Mouse (Mus musculus): Measurements from ENCODE around the gene Srsf6. TPM values are rescaled to one million over a fixed set of nuclear protein-coding genes. Genes with fewer than 3 reads are reported as not detected.
A peak's percentile ranks its signal among the peaks of the same experiment; 100 is the strongest.
"Not testable (repeated sequence)": the region's sequence is repeated elsewhere in the genome, so short reads cannot be mapped to it uniquely, and the experiment has no call there.

Gene Srsf6
- 100 to 1,000 TPM in 3 of 4 experiments, 10 to 100 TPM in 1; 91.5 to 133 (median 110) TPM for total RNA-seq (2022)

DNA sequence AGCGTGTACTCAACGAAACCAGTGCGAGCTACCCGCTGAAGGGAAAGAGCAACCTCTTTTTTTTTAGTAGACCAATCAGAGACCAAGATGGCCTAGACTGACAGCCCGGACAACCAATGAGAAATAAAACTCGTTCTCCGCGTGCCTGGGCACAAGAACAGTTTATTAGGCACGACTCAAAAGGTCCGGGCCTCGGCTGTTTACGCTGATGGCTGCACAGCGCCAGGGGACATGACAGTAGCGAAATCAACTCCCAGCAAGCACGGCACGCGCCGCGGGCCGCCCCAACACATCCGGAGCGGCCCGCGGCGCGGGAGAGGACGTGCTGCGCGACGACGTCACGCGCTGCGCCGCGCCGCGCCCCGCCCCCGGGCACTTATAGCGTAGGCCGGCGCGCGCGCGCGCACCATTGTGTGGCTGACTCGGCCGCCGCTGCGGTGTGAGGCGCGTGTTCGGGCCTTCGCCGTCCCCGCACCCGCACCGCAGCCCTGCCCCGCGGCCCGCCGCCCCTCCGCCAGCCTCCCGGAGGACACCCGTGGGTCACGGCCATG lies at the start of gene Srsf6:
Srsf6 (plus strand) TSS at position 406 of the 551 bp plus-strand sequence.
- DNase-seq (ENCODE audit: low spot score in 2 of 2) = peak; percentile 84 to 91

DNA sequence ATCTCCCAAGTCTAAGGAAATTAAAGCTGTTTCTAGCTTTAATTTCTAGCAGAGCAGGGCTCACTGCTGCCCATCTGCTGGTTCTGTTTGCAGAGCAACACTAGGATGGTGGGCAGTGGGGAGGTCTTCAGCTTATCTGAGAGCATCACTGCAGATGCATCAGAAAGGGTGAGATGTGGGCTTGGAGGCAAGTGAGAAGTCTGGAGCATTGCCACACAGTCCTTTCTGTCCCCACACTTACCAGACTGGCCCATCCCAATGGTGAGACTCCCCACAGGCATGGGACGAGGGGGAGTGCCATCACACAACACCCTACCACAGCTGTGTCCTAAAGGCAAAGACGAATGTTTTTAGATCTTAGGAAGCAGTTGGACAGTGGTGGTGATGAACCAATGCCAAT lies 47.2 kb upstream of the Srsf6 start:
- DNase-seq (ENCODE audit: low spot score in 2 of 2) = no peak

DNA sequence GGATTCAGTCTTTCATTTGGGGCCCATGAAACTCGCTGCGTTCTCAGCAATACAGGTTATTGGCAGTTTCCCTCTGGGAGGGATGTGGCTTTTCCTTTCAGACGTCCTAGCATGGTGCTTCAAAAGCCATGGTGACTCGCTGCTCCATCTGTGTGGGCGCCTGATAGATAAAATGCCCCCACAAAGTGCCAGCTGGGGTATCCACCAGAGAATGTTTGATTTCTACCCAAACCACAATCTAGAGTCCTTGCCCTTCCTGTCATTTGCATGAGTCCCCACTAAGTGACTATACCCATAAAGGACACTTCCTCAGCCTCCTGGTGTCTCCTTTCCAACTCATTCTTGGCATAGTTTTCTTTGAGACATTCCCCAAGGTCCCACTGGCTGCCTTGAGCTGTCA lies 44.2 kb upstream of the Srsf6 start:
- no peak for DNase-seq (ENCODE audit: low spot score in 2 of 2)

DNA sequence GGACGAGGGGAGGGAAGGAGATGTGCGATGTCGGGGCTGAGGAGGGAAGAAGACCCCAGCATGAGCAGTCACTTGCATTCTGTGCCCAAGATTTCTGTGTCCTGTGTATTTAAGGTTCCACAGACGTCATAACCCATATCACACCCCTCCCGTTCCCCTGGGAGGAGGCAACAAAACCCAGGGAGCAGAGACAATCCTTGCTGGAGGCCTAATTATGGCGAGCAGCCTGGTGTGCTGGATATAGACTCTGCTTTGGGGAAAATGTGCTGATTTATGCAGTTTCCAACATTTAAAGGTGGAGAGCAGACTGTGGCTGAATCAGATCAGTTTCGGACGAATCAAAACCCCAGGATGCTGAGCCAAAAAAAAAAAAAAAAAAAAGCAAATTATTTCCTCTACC lies 42.7 kb upstream of the Srsf6 start:
- DNase-seq (ENCODE audit: low spot score in 2 of 2) = no peak

DNA sequence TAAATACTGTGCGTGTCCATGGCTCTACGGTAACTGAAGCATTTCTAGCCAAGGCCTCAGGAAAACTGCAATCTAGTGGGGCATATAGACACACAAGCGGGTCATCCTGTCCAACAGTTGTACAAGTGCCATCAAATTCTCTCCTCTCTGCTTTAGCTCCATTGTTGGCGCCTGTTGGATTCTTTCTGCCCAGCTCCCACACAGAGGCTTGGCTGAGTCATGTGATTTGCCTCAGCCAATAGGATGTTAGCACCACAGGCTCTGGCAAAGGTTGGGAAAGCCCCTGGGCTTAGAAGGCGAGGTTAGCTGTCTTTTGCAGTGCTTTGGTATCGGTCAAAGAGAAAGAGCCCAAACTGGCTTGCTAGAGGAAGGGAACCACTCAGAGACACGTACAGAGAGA lies 42.1 kb upstream of the Srsf6 start:
- DNase-seq (ENCODE audit: low spot score in 2 of 2) = no peak

DNA sequence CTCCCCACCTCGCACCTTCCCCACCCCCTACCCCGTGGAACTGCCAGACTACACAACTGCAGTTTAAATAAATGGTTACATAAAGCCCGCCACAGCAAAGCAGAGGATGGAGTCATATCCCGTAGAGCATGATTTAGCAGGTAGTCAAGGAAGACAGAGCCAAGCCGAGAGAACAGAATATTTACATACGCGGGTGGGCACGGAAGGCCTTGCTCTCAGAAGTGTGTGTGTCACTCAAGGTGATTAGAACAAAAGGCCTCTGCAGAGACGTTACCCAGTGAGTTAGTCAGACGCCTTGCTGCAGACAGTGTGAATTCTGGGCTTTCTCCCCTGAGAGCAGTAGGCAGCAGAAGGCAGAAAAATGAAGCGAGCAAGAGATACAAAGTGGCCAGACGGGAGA lies 41.6 kb upstream of the Srsf6 start:
- DNase-seq (ENCODE audit: low spot score in 2 of 2) = no peak

DNA sequence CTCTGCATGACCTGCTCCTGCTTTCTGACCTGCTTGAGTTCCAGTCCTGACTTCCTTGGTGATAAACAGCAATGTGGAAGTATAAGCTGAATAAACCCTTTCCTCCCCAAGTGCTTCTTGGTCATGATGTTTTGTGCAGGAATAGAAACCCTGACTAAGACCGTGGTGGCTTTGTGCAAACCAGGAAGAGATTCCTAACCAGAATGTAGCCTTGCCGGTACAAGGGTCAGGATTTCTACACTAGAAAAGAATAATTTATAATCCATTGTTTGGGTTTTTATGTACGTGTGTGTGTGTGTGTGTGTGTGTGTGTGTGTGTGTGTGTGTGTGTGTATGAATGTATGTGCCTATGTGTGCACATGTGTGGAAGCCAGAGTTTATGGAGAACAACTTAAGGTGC lies 38.3 kb upstream of the Srsf6 start:
- not testable (repeated sequence) for DNase-seq (ENCODE audit: low spot score in 2 of 2)

DNA sequence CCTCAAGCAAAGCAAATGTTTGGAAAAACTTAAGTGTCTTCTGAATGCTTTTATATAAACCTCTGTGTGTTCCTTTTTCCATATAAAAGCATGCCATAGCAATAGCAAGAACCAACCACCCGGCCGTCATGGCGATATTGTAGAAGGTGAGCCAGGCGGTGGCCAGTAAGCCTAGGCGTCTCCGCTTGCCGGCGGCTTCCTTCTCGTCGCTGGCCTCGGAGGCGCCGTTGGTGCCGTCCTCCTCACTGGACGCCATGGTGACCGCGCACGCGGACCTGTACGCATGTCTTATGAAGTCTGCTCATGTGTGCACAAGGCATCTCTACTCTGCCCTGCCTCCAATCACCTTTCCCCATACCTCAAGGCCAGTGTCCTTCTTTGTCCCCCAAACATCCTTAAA lies 32.1 kb upstream of the Srsf6 start:
- not testable (repeated sequence) for DNase-seq (ENCODE audit: low spot score in 2 of 2)

DNA sequence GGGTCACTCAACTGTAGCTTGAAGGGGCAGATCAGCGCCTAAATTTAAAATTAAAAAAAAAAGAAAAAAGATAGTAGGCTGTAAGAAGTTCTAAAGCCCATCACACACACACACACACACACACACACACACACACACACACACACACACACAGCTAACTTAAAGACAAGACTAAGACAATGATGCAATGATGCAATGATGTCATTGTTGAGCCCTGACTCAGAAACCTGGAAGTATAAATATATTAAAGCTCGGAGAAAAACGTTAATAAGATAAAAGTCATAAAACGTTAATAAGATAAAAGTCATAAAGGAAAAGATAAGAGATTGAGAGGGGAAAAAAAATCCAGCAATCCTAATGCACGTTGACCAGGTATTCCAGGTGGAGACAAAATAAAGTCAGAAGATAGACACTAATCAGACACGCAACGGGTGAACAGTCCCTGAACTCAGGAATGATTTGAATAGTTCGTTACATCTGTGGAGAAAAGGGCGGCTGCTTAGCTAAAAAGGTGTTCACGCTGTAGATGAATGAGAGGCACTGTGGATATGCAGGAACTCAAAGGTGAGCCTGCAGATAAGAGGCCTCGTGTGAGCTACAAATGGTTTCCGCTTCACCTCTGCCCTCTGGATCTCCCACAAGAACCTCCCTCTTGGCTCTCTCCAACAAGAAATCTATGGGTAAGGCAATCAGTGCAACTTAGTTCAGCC lies 31.3 kb upstream of the Srsf6 start:
- DNase-seq (ENCODE audit: low spot score in 2 of 2) = no peak

DNA sequence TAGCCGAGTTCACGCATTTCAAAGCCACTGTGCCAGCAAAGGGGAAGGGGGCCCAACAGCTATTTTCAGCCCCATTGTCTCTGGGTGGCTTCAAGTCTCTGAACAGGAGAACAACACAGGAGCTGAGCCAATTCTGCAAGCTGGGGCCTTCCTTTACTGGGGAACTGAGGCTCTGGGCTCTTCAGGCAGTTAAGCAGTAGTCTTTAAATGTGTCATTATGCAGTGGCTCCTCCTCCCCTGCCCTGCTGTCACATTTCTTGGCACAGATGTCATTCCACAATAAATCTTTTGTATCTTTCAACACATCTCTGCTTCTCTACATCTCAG lies 30.8 kb upstream of the Srsf6 start:
- DNase-seq (ENCODE audit: low spot score in 2 of 2) = no peak

DNA sequence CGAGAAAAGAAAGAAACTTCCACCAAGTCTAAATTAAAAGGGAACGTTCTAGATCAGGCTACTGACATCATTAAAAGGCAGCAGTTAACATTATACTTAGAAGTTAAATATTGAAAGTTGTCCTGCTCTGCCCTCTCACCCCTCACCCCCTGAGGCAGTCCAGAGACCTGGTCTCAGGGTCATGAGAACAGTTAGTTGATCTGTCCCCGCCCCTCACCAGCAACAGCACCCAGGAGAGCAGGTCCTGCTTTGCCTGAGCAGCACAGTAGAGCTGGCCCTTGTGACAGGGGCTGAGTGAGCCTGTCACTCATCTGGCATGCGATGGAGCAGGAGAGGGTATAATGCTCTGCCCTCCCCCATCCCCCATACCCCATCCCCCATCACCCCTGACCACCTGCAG lies 25.4 kb upstream of the Srsf6 start:
- no peak for DNase-seq (ENCODE audit: low spot score in 2 of 2)

DNA sequence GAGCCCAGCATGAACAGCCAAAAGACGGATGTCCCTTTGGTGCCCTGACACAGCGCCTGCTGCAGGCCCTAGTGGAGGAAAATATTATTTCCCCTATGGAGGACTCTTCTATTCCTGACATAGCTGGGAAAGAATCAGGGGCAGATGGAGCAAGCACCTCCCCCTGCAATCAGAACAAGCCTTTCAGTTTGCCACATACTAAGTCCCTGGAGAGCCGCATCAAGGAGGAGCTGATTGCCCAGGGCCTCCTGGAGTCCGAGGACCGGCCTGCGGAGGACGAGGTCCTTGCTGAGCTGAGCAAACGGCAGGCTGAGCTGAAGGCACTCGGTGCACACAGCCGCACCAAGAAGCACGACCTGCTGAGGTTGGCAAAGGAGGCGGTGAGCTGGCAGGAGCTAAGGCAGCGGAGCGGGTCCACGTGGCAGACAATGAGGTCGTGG lies 23.3 kb upstream of the Srsf6 start:
- no peak for DNase-seq (ENCODE audit: low spot score in 2 of 2)

DNA sequence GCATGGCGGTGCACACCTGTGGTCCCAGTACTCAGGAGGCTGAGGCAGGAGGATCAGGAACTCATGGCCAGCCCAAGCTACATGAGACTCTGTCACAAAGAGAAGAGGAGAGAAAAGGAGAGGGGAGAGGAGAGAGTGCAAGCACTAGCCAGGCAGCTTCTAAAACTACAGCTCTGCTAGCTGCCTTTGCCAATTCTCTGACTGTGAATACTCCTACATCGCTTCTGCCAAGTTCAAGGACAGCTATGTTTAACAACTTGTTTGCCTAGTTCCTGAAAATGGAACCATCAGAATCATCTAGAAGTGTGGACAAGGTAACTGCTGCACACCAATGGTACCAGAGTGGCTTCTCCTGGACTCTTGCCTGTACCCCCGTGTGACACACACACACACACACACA lies 17.3 kb upstream of the Srsf6 start:
- no peak for DNase-seq (ENCODE audit: low spot score in 2 of 2)

DNA sequence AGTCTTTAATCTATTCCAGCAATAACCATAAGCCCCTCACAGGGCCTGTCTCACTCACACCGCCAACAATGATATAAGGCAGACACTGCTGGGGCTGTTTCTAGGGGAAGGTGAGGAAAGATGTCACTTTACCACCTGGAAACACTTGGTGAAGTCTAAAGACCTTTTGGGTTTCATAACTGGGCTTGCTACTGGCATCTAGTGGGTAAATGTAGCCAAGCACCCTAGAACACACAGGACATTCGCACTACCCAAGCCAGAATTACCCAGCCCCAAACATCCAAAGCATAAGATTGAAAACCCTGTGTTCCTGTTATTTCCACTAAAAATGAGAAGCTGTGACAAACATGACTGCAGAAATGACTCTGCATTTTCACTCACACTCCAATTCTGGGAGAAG lies 16.8 kb upstream of the Srsf6 start:
- no peak for DNase-seq (ENCODE audit: low spot score in 2 of 2)

DNA sequence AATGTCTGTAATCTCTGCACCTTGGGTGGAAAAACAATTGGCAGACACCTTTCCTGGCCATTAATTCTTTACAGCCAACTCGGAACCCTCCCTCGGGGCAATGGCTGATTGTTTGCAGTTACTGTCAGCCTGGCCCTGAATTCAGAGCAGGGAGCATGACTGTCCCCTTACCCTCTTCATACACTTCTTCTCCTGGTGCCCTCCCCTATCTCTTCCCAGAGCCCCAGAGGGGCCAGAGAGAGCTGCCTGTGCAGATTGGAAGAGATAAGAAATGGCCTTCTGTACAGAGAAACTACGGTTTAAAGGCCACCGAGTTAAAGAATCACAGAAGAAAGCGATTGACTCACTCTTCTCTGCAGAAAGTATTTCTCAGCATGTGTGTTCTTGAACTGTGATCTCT lies 11.4 kb upstream of the Srsf6 start:
- DNase-seq (ENCODE audit: low spot score in 2 of 2) = no peak

DNA sequence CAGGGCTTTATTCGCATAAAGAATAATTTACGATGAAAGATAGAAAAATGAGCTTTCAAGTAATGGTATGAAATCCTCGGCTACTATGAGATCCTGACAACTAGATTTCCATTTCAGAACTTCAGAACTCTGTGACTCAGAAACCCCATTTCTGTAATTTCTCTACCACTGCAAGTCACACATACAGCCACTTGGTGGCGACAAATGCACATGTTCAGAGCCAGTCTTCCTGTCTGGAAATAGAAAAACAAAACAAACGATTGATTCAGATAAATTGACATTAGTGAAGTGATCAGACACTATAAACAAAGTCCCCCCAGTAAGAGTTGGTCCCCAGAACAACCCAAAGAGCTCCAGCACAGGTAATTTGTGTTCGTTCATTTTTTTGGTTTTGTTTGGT lies 9.1 kb upstream of the Srsf6 start:
- DNase-seq (ENCODE audit: low spot score in 2 of 2) = peak in 1 of 2 experiments; percentile 58

DNA sequence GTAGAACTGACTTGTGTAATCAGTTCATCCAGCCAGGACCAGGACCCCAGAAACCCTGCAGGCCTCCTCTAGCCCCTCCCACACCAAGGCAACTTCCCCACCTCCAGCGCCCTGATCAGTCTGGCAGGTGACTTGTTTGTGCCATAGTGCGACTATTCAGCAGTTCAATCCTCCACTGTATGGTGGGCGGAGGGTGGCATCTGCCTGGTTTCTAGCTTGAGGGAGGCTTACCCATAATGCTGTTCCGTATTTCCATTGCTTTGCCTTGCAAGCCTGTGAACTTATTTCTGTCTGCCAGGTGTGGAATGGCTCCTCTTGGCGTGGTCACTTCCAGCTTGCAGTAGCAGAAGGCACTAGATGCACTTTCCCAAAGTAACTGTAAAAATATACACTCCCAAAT lies 8.5 kb upstream of the Srsf6 start:
- peak; percentile 37 to 48 for DNase-seq (ENCODE audit: low spot score in 2 of 2)

DNA sequence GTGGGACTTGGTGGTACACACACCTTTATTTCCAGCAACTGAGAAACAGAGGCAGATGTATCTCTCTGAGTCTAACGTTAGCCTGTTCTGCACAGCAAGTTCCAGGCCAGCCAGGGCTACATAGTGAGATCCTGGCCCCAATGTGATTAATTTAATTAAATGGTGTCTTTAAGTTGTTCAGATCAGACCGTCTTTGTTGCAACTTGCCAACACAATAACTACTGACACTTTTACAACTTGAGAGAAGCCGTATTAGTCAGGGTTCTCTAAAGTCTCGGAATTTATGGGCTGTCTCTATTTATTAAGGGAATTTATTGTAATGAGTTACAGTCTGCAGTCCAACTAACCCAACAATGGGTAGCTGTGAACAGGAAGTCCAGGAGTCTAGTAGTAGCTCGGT lies 7.2 kb upstream of the Srsf6 start:
- no peak for DNase-seq (ENCODE audit: low spot score in 2 of 2)

DNA sequence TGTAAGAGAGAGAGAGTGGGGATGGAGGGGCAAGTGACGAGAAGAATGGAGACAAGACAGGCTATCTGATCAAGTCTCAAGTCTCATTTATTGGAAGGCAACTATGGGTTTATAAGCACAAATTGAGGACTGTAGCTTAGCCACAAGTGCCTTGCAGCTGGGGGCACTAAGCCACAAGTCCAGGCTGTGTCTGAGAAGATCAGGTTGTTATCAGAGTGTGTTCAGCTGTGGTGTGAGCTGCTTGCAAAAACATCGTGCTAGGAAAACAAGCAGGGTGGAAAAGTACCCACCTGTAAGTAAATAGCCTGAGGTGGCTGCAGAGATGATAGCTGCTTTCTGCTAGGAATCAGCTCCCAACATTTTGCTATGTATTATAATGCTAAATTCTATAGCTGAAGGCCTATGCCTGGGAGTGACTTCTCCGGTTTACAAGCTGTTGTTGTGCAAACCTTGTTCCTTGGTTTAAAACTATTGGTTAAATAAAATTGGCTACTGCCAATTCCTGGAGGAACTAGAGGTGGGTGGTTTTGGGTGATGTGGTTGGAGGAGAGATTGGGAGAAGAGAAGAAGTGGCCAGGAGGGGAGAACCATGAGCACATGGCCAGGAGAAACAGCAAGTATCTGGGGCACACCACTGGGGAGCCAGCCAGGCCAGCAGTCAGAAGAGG lies 3.3 kb upstream of the Srsf6 start:
- no peak for DNase-seq (ENCODE audit: low spot score in 2 of 2)

DNA sequence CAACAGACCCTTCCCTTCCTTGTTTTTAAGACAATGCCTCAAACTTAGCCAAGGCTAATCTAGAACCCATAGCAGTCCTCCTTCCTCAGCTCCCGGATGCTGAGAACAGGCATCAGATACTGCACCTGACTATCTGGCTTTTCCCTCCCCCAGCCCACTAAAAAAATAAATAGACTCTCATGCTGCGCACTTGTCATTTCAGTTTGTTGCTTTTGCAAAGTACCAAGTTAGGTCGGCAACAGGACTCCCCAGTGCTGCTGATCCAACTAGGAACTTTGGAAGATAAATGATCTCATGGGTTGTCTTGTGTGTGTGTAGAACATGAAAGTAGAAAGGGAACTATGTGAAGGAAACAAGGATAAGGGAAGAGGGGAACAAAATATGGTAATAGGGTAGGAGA lies 1.6 kb upstream of the Srsf6 start:
- no peak for DNase-seq (ENCODE audit: low spot score in 2 of 2)

DNA sequence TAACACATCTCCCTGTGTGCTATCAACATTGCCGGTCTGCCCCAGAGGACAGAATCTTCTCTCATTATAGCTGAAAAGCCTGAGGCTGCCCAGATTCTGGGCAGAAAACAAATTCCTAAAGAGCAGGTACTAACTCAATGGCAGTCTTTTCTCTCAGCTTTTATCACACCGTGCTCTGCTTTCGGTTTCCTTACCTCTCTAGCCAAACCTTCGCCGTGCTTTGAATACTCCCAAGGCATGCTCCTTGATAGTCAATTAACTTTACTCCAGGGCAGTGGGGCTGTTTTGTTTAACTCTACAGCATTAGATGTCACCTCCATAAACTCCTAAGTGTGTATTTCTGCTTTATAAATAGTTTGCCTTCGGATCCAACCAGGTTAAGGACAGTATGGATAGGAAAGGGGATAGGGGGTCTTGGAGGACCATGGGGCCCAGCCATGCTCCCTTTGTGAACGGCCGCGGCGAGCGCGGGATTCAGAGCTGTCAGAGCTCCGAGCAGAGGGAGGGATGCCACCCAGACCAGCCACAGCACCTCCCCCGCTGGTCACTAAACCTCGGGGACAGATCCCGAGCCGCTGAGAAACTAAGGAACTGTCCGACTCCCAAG lies 709 bp upstream of the Srsf6 start:
- DNase-seq (ENCODE audit: low spot score in 2 of 2) = no peak
